Mouse (Mus musculus) limb, embryonic 14.5 days (tissue): ENCODE measurements around the gene Procr. TPM values are rescaled to one million over a fixed set of nuclear protein-coding genes. Genes with fewer than 3 reads are reported as not detected.

Source experiments
- ATAC-seq: fragments of 200-750 bp; cut with Nextera tagmentation; 2 replicates; pipeline ENCODE4 v1.8.0; 2017; ENCODE audit warnings: low read depth, moderate number of reproducible peaks, moderate TSS enrichment; ENCODE audit not compliant: low FRiP score
- DNase-seq: peaks from one replicate; pipeline ENCODE4 v3.0.0-alpha.2; 2015; ENCODE audit warnings: low spot score
- H3K27ac ChIP-seq: fragments of 300-500 bp; sonication (generic); replicated peaks from 2 replicates; pipeline ENCODE4 v1.5.1; 2014; ENCODE audit warnings: low read depth, mild to moderate bottlenecking, low read length, moderate library complexity, mixed read lengths
- H3K27me3 ChIP-seq: fragments of 300-500 bp; sonication (generic); 2 replicates; pipeline ENCODE4 v1.6.1; 2014; ENCODE audit warnings: low read length, mixed read lengths; ENCODE audit not compliant: control insufficient read depth, insufficient read depth
- H3K36me3 ChIP-seq: fragments of 300-500 bp; sonication (generic); 2 replicates; pipeline ENCODE4 v1.6.1; 2014; ENCODE audit warnings: mild to moderate bottlenecking, low read length, moderate library complexity, mixed read lengths; ENCODE audit not compliant: control insufficient read depth, insufficient read depth
- H3K4me1 ChIP-seq: fragments of 300-500 bp; sonication (generic); 2 replicates; pipeline ENCODE4 v1.6.1; 2014; ENCODE audit warnings: antibody characterized with exemption, low read length, mixed read lengths; ENCODE audit not compliant: control insufficient read depth, insufficient read depth
- H3K4me2 ChIP-seq: fragments of 300-500 bp; sonication (generic); replicated peaks from 2 replicates; pipeline ENCODE4 v1.6.1; 2014; ENCODE audit warnings: low read depth, mild to moderate bottlenecking, low read length, moderate library complexity; ENCODE audit not compliant: severe bottlenecking
- H3K4me3 ChIP-seq: fragments of 300-500 bp; sonication (generic); replicated peaks from 2 replicates; pipeline ENCODE4 v1.5.1; 2014; ENCODE audit warnings: low read length
- H3K9ac ChIP-seq: fragments of 300-500 bp; sonication (generic); 2 replicates; pipeline ENCODE4 v1.6.1; 2014; ENCODE audit warnings: mild to moderate bottlenecking, low read depth, low read length, moderate library complexity; ENCODE audit not compliant: severe bottlenecking
- H3K9me3 ChIP-seq: fragments of 300-500 bp; sonication (generic); 2 replicates; pipeline ENCODE4 v1.6.1; 2016; ENCODE audit warnings: low read length; ENCODE audit not compliant: control insufficient read depth
- POLR2A ChIP-seq: fragments of 200-500 bp; IDR thresholded peaks from 2 replicates; pipeline ENCODE4 v1.8.0; 2012; ENCODE audit warnings: inconsistent platforms, mild to moderate bottlenecking, moderate library complexity, borderline replicate concordance; ENCODE audit not compliant: insufficient read depth, insufficient read length; ENCODE audit errors: extremely low read depth
- WGBS: fragments of 180-500 bp; shearing (Covaris S2); extraction: QIAGEN DNeasy Blood & Tissue Kit; methylation state at CpG from one replicate; pipeline ENCODE4 v1.1.7; 2014; 5-methylcytosine and 5-hydroxymethylcytosine counted together
- polyA plus RNA-seq, 2 experiments: library from polyadenylated mRNA; depleted of rRNA in 1 of 2; stranded (reverse) in 1 of 2; unstranded in 1 of 2; fragments of >200 nt; fragmentation: Nextera tagmentation in 1 of 2; extraction: Ambion mirVana in 1 of 2; gene quantifications; 2 replicates each; pipeline versions ENCODE4 v1.2.1 to v1.2.3; 2012 to 2014

The Procr gene
- polyA plus RNA-seq, 2 experiments, result 4.3 to 8.2 TPM

- no peaks in the 10 kb centered on the region for H3K27me3 ChIP-seq
- DNase-seq (no peak), ATAC-seq (no peak)
- no peak overlapping the region for H3K27ac ChIP-seq
- H3K4me1 ChIP-seq, result no peaks in the 10 kb centered on the region
- no peak overlapping the region for H3K4me3 ChIP-seq
- WGBS, result 74% methylated on average over 6 of the region's 6 CpGs
- H3K9me3 ChIP-seq, result no peaks in the 10 kb centered on the region
- no peak overlapping the region for H3K4me2 ChIP-seq
- no peak overlapping the region for H3K9ac ChIP-seq
- no peaks in the 10 kb centered on the region for H3K36me3 ChIP-seq
- no peak for TF ChIP-seq POLR2A
These were observed 14.0 kb upstream of the Procr start for GRCm38 (mm10) chr2:155736936-155737335.

- Histone ChIP-seq H3K4me3 (no peak overlapping the region), H3K9ac (no peak overlapping the region), H3K36me3 (no peaks in the 10 kb centered on the region), H3K4me1 (no peaks in the 10 kb centered on the region), H3K27ac (no peak overlapping the region), H3K4me2 (no peak overlapping the region), H3K27me3 (no peaks in the 10 kb centered on the region), H3K9me3 (no peaks in the 10 kb centered on the region)
- no peak for DNase-seq
- TF ChIP-seq POLR2A, result no peak
- ATAC-seq, result no peak
- WGBS, result 76% methylated on average over 9 of the region's 9 CpGs
These were observed 13.1 kb upstream of the Procr start for GRCm38 (mm10) chr2:155737803-155738202.

- Histone ChIP-seq H3K27ac (no peak overlapping the region), H3K9me3 (no peaks in the 10 kb centered on the region), H3K4me3 (no peak overlapping the region), H3K9ac (no peak overlapping the region), H3K27me3 (no peaks in the 10 kb centered on the region), H3K36me3 (no peaks in the 10 kb centered on the region), H3K4me2 (no peak overlapping the region), H3K4me1 (no peaks in the 10 kb centered on the region)
- ATAC-seq, result no peak
- DNase-seq, result no peak
- WGBS, result 79% methylated on average over 11 of the region's 11 CpGs
- no peak for TF ChIP-seq POLR2A
These were observed 8.7 kb upstream of the Procr start for GRCm38 (mm10) chr2:155742211-155742610.

- WGBS, result 76% methylated on average over 12 of the region's 12 CpGs
These were observed 8.0 kb upstream of the Procr start for GRCm38 (mm10) chr2:155742931-155743337.

GRCm38 (mm10) chr2:155743351-155743750, 7.6 kb upstream of the Procr start:
- Histone ChIP-seq H3K4me1 (no peaks in the 10 kb centered on the region), H3K4me2 (no peak overlapping the region), H3K36me3 (no peaks in the 10 kb centered on the region), H3K4me3 (no peak overlapping the region), H3K9me3 (no peaks in the 10 kb centered on the region), H3K27me3 (no peaks in the 10 kb centered on the region), H3K27ac (no peak overlapping the region), H3K9ac (no peak overlapping the region)
- DNase-seq (no peak), ATAC-seq (no peak)
- no peak for TF ChIP-seq POLR2A
- 87% methylated on average over 9 of the region's 9 CpGs for WGBS

More at GRCm38 (mm10) chr2:155742931-155743337, 8.0 kb upstream of the Procr start:
- no peak overlapping the region for H3K4me2 ChIP-seq
- no peak overlapping the region for H3K27ac ChIP-seq
- H3K4me1 ChIP-seq, result no peaks in the 10 kb centered on the region
- no peak overlapping the region for H3K4me3 ChIP-seq
- DNase-seq, result no peak
- no peaks in the 10 kb centered on the region for H3K36me3 ChIP-seq
- H3K9ac ChIP-seq, result no peak overlapping the region
- ATAC-seq, result no peak
- H3K27me3 ChIP-seq, result no peaks in the 10 kb centered on the region
- H3K9me3 ChIP-seq, result no peaks in the 10 kb centered on the region
- TF ChIP-seq POLR2A, result no peak

GRCm38 (mm10) chr2:155745487-155745886, 5.4 kb upstream of the Procr start:
- Histone ChIP-seq H3K9me3 (no peaks in the 10 kb centered on the region), H3K27me3 (no peaks in the 10 kb centered on the region), H3K27ac (no peak overlapping the region), H3K4me1 (no peaks in the 10 kb centered on the region), H3K4me3 (no peak overlapping the region), H3K9ac (no peak overlapping the region), H3K36me3 (no peaks in the 10 kb centered on the region), H3K4me2 (no peak overlapping the region)
- no peak for TF ChIP-seq POLR2A
- ATAC-seq, result no peak
- WGBS, result 60% methylated on average over 3 of the region's 3 CpGs
- no peak for DNase-seq
